Mouse (Mus musculus): Measurements from ENCODE around the gene Acap3.

- TF ChIP-seq POLR2A (IDR thresholded peaks at IDR 0.05; ENCODE audit: low read depth, low read length) (no peak), CTCF (conservative IDR thresholded peaks at IDR 0.05; ENCODE audit: insufficient read depth, insufficient read length, low read depth, low read length) (peak; percentile 43; the same call in 1 of the 2 replicates)
Measured at GRCm38 (mm10) chr4:155904318-155905102, 12.9 kb downstream of the Acap3 start.
